Mouse (Mus musculus) ES-Bruce4 (cell line): Measurements from ENCODE around the gene Ptprb. TPM values are rescaled to one million over a fixed set of nuclear protein-coding genes. Genes with fewer than 3 reads are reported as not detected.

Source experiments
- H3K27ac ChIP-seq: 2 replicates; pipeline ENCODE4 v1.5.1; 2012; ENCODE audit warnings: low read length, inconsistent platforms; ENCODE audit not compliant: insufficient read depth
- H3K27me3 ChIP-seq: 2 replicates; pipeline ENCODE4 v1.6.1; 2012; ENCODE audit warnings: mild to moderate bottlenecking, low read length, inconsistent platforms; ENCODE audit not compliant: control insufficient read depth, poor library complexity, insufficient read depth, severe bottlenecking
- H3K36me3 ChIP-seq: 2 replicates; pipeline ENCODE4 v1.6.1; 2012; ENCODE audit warnings: inconsistent platforms, mild to moderate bottlenecking, low read length, moderate library complexity; ENCODE audit not compliant: control insufficient read depth, poor library complexity, insufficient read depth, severe bottlenecking
- H3K4me1 ChIP-seq: one replicate; pipeline ENCODE4 v1.8.1; 2011; ENCODE audit warnings: low read length; ENCODE audit not compliant: control insufficient read depth, insufficient read depth
- H3K4me3 ChIP-seq: 2 replicates; pipeline ENCODE4 v1.5.1; 2011; ENCODE audit warnings: low read depth, mild to moderate bottlenecking, low read length
- H3K9ac ChIP-seq: 2 replicates; pipeline ENCODE4 v1.6.1; 2012; ENCODE audit warnings: low read depth, mild to moderate bottlenecking, inconsistent platforms; ENCODE audit not compliant: poor library complexity, severe bottlenecking
- H3K9me3 ChIP-seq: replicated peaks from 2 replicates; pipeline ENCODE4 v1.6.1; 2012; ENCODE audit warnings: mild to moderate bottlenecking, low read length, inconsistent platforms; ENCODE audit not compliant: control insufficient read depth, poor library complexity, insufficient read depth, severe bottlenecking
- CTCF ChIP-seq: IDR thresholded peaks from one replicate; pipeline ENCODE4 v1.8.1; 2011; ENCODE audit warnings: low read depth, low read length
- EP300 ChIP-seq: IDR thresholded peaks from 2 replicates; pipeline ENCODE4 v1.6.1; 2011; ENCODE audit warnings: low read depth, low read length; ENCODE audit not compliant: insufficient read depth
- POLR2A ChIP-seq: IDR thresholded peaks from one replicate; pipeline ENCODE4 v1.8.1; 2011; ENCODE audit warnings: low read length; ENCODE audit not compliant: insufficient read depth
- polyA plus RNA-seq: library from polyadenylated mRNA; stranded (reverse); fragments of >200 nt; gene quantifications from 2 replicates; pipeline ENCODE4 v1.2.4, GENCODE M21; 2011; ENCODE audit warnings: low read depth; ENCODE audit not compliant: missing spikeins, insufficient read depth, insufficient read length

Gene Ptprb
- polyA plus RNA-seq, 1 experiment, result 0.37 TPM

DNA sequence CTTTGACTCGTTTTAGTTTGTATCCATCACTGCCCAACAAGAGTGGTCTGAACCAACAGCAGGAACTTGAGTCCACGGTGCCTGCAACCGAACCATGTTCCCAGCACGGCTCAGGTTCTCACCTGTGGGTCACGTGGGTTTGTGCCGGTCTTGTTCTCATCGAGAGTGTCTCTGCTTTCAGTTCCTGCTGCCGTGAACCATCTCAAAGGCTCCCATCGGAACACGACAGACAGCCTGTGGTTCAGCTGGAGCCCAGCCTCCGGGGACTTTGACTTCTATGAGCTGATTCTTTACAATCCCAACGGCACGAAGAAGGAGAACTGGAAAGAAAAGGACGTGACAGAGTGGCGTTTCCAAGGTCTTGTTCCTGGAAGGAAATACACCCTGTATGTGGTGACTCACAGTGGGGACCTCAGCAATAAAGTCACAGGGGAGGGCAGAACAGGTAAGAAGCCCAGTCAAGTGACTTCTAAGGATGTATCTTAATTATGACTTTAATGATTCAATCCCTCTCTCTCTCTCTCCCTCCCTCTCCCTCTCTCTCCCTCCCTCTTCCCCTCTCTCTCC is 71.4 kb downstream of the Ptprb start:
- no peaks in the 10 kb centered on the region for H3K27me3 ChIP-seq
- H3K4me1 ChIP-seq, result no peaks in the 10 kb centered on the region
- TF ChIP-seq POLR2A, result no peak
- TF ChIP-seq CTCF, result no peak
- TF ChIP-seq EP300, result no peak
- H3K9me3 ChIP-seq, result no peaks in the 10 kb centered on the region
- H3K36me3 ChIP-seq, result no peaks in the 10 kb centered on the region
- no peak overlapping the region for H3K27ac ChIP-seq
- no peak overlapping the region for H3K9ac ChIP-seq
- no peak overlapping the region for H3K4me3 ChIP-seq

DNA sequence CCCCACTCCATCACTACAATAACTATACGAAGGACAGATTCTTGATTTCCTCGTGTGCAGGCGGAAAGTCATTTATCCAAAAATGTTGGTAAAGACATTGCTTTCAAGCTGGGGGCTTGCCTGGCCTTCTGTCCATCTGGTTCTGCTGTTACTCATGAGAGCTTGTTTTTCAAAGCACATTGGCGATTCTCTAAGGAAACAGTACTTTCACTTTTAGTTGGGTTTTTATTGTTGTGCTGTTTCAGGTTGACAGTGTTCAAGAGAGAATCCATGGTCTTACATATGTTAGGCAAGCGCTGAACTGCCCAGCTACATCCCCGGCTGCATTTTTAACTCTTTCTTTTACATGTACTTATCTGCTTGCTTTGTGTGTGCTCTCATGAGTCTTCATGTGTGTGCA is 73.7 kb downstream of the Ptprb start:
- no peaks in the 10 kb centered on the region for H3K4me1 ChIP-seq
- TF ChIP-seq POLR2A (no peak), EP300 (no peak), CTCF (no peak)
- H3K4me3 ChIP-seq, result no peak overlapping the region
- no peaks in the 10 kb centered on the region for H3K36me3 ChIP-seq
- no peaks in the 10 kb centered on the region for H3K27me3 ChIP-seq
- no peak overlapping the region for H3K27ac ChIP-seq
- no peaks in the 10 kb centered on the region for H3K9me3 ChIP-seq
- no peak overlapping the region for H3K9ac ChIP-seq

DNA sequence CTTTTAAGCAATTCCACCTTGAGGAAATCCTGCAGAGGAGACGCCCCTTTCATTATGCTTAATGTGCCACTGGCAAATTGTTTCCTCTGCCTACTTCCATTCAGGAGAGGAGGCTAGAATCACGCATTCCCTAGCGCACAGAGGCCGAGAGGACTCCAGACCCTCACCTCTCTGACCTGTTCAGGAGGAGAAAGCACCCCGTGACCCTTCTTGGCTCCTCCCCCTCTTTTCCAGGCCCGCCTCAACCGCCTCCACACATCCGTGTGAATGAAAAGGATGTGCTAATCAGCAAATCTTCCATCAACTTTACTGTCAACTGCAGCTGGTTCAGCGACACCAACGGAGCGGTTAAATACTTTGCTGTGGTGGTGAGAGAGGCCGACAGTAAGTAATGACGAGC is 75.2 kb downstream of the Ptprb start:
- H3K9me3 ChIP-seq, result no peaks in the 10 kb centered on the region
- TF ChIP-seq EP300, result no peak
- TF ChIP-seq POLR2A, result no peak
- TF ChIP-seq CTCF, result no peak
- H3K27me3 ChIP-seq, result no peaks in the 10 kb centered on the region
- no peak overlapping the region for H3K4me3 ChIP-seq
- H3K9ac ChIP-seq, result no peak overlapping the region
- H3K36me3 ChIP-seq, result no peaks in the 10 kb centered on the region
- no peak overlapping the region for H3K27ac ChIP-seq
- H3K4me1 ChIP-seq, result no peaks in the 10 kb centered on the region

DNA sequence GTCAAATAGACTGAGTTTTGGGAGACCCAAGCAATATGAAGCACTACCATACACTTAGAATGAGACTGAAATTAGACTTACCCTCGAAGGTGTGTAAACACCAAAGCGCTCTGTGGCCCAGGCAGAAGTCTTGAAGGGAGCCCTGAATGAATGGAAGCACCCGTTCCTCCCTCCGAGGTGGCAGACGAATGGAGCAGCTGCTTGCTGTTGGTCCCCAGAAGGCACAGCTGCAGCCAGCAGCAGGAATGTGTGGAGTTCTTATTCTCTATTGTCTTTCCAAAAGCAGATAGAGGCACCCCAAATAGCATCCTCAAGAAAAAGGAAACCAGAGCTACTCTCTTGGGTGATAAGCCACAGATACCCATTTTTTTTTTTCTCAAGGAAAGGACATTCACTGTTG is 79.0 kb downstream of the Ptprb start:
- no peaks in the 10 kb centered on the region; the same call in 1 of the 2 replicates for H3K27me3 ChIP-seq
- H3K4me1 ChIP-seq, result no peaks in the 10 kb centered on the region
- H3K36me3 ChIP-seq, result no peaks in the 10 kb centered on the region
- H3K27ac ChIP-seq, result no peak overlapping the region
- no peak overlapping the region for H3K4me3 ChIP-seq
- TF ChIP-seq POLR2A (no peak), EP300 (no peak), CTCF (no peak)
- H3K9me3 ChIP-seq, result no peaks in the 10 kb centered on the region
- H3K9ac ChIP-seq, result no peak overlapping the region

DNA sequence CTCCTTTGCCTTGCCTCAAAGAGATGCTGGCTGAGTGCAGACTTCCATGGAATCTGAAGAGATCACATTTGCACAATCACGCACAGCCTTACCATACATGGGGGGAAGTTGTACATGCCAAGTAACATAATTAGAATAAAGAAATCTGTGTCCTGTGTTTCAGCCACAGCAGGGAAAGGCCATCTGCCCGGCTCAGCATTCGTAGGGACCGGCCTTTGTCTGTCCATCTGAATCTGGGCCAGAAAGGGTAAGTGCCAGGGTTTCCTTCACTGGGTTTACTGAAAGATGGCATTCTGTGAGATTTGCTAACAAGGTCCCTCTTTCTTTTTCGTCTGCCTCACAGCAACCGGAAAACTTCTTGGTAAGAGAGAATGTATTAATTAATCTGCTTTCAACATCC is 86.9 kb downstream of the Ptprb start:
- Histone ChIP-seq H3K4me3 (no peak overlapping the region), H3K9me3 (no peaks in the 10 kb centered on the region), H3K9ac (no peak overlapping the region), H3K27me3 (peaks cover 1% of the 10 kb centered on the region; the same call in 1 of the 2 replicates), H3K4me1 (no peaks in the 10 kb centered on the region), H3K36me3 (no peaks in the 10 kb centered on the region), H3K27ac (no peak overlapping the region)
- TF ChIP-seq EP300, result no peak
- no peak for TF ChIP-seq POLR2A
- no peak for TF ChIP-seq CTCF

DNA sequence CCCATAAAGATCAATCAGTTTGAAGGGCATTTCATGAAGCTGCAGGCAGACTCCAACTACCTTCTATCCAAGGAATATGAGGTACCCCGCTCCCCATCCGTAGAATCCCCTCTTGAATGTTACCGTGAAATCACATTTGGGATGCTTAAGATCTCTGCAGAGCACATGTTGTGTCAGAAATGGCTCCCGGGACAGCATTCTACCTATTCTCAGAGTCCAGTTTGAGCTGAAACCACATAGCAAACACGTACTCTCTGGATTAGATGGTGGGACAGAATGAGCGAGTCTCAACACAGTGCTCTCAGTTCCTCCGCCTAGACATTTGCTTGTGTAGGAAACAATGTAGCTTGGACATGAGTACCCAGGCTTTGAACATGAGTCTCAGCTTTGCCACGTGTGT is 87.3 kb downstream of the Ptprb start:
- Histone ChIP-seq H3K4me3 (no peak overlapping the region), H3K36me3 (no peaks in the 10 kb centered on the region), H3K9me3 (no peaks in the 10 kb centered on the region), H3K27me3 (peaks cover 1% of the 10 kb centered on the region; the same call in 1 of the 2 replicates), H3K9ac (no peak overlapping the region), H3K4me1 (no peaks in the 10 kb centered on the region), H3K27ac (no peak overlapping the region)
- TF ChIP-seq CTCF (no peak), POLR2A (no peak), EP300 (no peak)
